Mouse (Mus musculus): ENCODE data around the gene Lsamp.

Gene Lsamp

GRCm38 (mm10) chr16:40971382-40971781 is 987.2 kb downstream of the Lsamp start:
- no peak for DNase-seq

GRCm38 (mm10) chr16:40974084-40974483 is 989.9 kb downstream of the Lsamp start:
- DNase-seq = no peak

- no peak for DNase-seq
These were observed 998.9 kb downstream of the Lsamp start for GRCm38 (mm10) chr16:40983026-40983425.

- peak; percentile 20 for DNase-seq
These were observed 1023.4 kb downstream of the Lsamp start for GRCm38 (mm10) chr16:41007569-41007968.

GRCm38 (mm10) chr16:41034746-41035145 is 1050.6 kb downstream of the Lsamp start:
- no peak for DNase-seq

- DNase-seq = no peak
These were observed 1057.5 kb downstream of the Lsamp start for GRCm38 (mm10) chr16:41041686-41042085.

GRCm38 (mm10) chr16:41063270-41063857 is 1079.2 kb downstream of the Lsamp start:
- no peak for DNase-seq

GRCm38 (mm10) chr16:41073470-41073869 is 1089.3 kb downstream of the Lsamp start:
- no peak for DNase-seq

GRCm38 (mm10) chr16:41088648-41089047 is 1104.5 kb downstream of the Lsamp start:
- no peak for DNase-seq

- DNase-seq = no peak
These were observed 1105.9 kb downstream of the Lsamp start for GRCm38 (mm10) chr16:41090092-41090491.

GRCm38 (mm10) chr16:41091259-41091658 is 1107.1 kb downstream of the Lsamp start:
- DNase-seq = peak; percentile 9

GRCm38 (mm10) chr16:41102805-41103204 is 1118.6 kb downstream of the Lsamp start:
- DNase-seq = no peak

GRCm38 (mm10) chr16:41124361-41124760 is 1140.2 kb downstream of the Lsamp start:
- DNase-seq = no peak

GRCm38 (mm10) chr16:41125051-41125450 is 1140.9 kb downstream of the Lsamp start:
- no peak for DNase-seq

- peak; percentile 25 for DNase-seq
These were observed 1146.9 kb downstream of the Lsamp start for GRCm38 (mm10) chr16:41131053-41131452.

- no peak for DNase-seq
These were observed 1188.7 kb downstream of the Lsamp start for GRCm38 (mm10) chr16:41172839-41173238.

GRCm38 (mm10) chr16:41179557-41179956 is 1195.4 kb downstream of the Lsamp start:
- no peak for DNase-seq

GRCm38 (mm10) chr16:41180867-41181266 is 1196.7 kb downstream of the Lsamp start:
- DNase-seq = no peak

- no peak for DNase-seq
These were observed 1225.9 kb downstream of the Lsamp start for GRCm38 (mm10) chr16:41210055-41210454.

GRCm38 (mm10) chr16:41235829-41236228 is 1251.7 kb downstream of the Lsamp start:
- no peak for DNase-seq

GRCm38 (mm10) chr16:41242841-41243240 is 1258.7 kb downstream of the Lsamp start:
- DNase-seq = no peak

GRCm38 (mm10) chr16:41244711-41245110 is 1260.5 kb downstream of the Lsamp start:
- DNase-seq = peak; percentile 76

GRCm38 (mm10) chr16:41258145-41259035 is 1274.2 kb downstream of the Lsamp start:
- peak; percentile 81 for DNase-seq

- no peak for DNase-seq
These were observed 1292.0 kb downstream of the Lsamp start for GRCm38 (mm10) chr16:41275999-41276671.

Measured in embryo, embryonic 11 days (tissue).